Mouse (Mus musculus) granulocyte monocyte progenitor cell, adult 5-6 weeks (primary cell): ENCODE measurements around the gene Nfkbia. TPM values are rescaled to one million over a fixed set of nuclear protein-coding genes. Genes with fewer than 3 reads are reported as not detected.

Experiments used
- ATAC-seq: replicated peaks from 2 replicates; pipeline ENCODE4 v1.8.0; 2016; ENCODE audit warnings: mild to moderate bottlenecking, moderate TSS enrichment, inconsistent platforms; ENCODE audit not compliant: poor library complexity, severe bottlenecking
- total RNA-seq, 2 experiments: library from RNA; stranded (forward) in 1 of 2; stranded (reverse) in 1 of 2; fragments of 200-712, 200-1000 nt in 1 of 2; fragments of >200 nt in 1 of 2; fragmentation: Nextera tagmentation in 1 of 2; gene quantifications; 2 replicates each; pipeline ENCODE4 v1.2.3; 2014 to 2017

The Nfkbia gene
- total RNA-seq, 2 experiments from 2014 or later = 7.5 to 75.3 TPM

- peak; percentile 81 for ATAC-seq
Measured at GRCm38 (mm10) chr12:55446746-55447395, 45.6 kb downstream of the Nfkbia start.

DNA sequence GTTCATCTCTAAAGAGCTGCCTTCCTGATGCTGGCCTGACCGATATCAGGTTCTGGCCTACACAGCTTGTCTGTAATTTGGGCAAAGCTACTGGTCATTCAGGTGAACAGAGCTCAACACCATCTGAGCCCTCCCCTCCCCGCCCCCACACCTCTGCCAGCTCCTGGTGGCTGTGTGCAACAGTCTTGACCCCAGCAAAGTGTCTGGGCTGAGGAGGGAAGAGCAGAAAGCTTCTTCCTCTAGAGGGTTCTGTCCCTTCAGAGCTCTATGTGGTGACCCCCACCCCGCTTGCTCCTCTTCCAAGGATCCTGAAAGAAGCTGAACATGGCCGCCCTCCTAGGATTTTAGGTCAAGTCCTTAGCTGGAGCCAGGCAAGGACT lies 46.1 kb downstream of the Nfkbia start:
- no peak for ATAC-seq

GRCm38 (mm10) chr12:55445583-55445982 lies 46.9 kb downstream of the Nfkbia start:
- ATAC-seq = no peak

DNA sequence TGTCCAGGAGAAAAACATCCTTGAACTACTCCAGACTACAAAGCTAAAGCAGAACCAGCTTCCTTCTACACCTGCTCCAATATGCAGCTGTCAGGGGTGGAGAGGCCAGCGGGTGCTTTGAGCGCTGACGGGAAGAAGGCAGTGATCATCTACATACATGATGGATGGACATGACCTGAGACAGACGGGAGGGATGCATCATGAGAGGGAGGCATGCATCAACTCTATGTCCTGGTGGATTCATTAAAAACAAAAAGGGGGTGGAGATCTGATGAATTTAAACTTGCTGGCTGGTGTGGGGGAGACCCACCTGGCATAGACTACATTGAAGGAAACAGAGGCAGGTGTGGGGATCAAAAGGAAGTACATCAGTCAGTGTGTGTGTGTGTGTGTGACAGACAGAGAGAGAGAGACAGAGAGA lies 48.4 kb downstream of the Nfkbia start:
- no peak for ATAC-seq

- ATAC-seq = peak; percentile 22; the same call in 1 of the 2 replicates
Measured at GRCm38 (mm10) chr12:55442861-55443850, 49.3 kb downstream of the Nfkbia start.

DNA sequence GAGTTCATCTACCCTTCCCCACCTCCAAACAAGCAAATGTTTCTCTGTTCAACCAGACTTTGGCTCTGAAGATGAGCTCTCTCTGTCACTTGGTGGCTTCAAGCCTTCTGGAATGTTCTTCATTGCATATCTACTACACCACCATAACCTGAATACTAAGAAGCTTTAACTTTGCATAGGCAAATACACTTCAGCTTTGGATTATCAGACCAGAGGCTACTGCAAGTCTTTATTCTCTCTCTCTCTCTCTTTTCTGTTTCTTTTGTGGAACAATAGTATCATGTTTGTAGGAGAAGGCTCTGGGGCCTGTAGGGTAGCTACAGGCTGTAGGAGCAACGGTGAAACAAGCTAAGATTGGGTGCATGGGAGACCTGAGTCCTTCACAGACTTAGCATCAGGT lies 50.2 kb downstream of the Nfkbia start:
- ATAC-seq = no peak

- ATAC-seq = 0 out of 2 replicates have a peak, but pooled peaks have one; percentile 2
Measured at GRCm38 (mm10) chr12:55440416-55440815, 52.0 kb downstream of the Nfkbia start.

Other genes starting within 250 kb of the Nfkbia start
- gene 1110008L16Rik, start 193.1 kb downstream of the Nfkbia start, total RNA-seq (2014; fragmentation: Nextera tagmentation) = 34.0 and 34.8 TPM in 2 replicates
- gene 1110008L16Rik, start 193.1 kb downstream of the Nfkbia start, total RNA-seq (2017) = 24.6 and 36.7 TPM in 2 replicates
- 25.8 and 31.2 TPM in 2 replicates for gene Ppp2r3c, start 189.6 kb downstream of the Nfkbia start, total RNA-seq (2014; fragmentation: Nextera tagmentation)
- 28.6 and 30.4 TPM in 2 replicates for gene Ppp2r3c, start 189.6 kb downstream of the Nfkbia start, total RNA-seq (2017)
- gene Psma6, start 108.4 kb downstream of the Nfkbia start, total RNA-seq (2014; fragmentation: Nextera tagmentation) = 302 and 383 TPM in 2 replicates
- 365 and 381 TPM in 2 replicates for gene Psma6, start 108.4 kb downstream of the Nfkbia start, total RNA-seq (2017)
- gene Aldoart2, start 72.6 kb upstream of the Nfkbia start, total RNA-seq (2014; fragmentation: Nextera tagmentation) = not detected in 2 replicates
- gene Aldoart2, start 72.6 kb upstream of the Nfkbia start, total RNA-seq (2017) = not detected in 2 replicates
- gene Insm2, start 106.8 kb upstream of the Nfkbia start, total RNA-seq (2014; fragmentation: Nextera tagmentation) = not detected in 2 replicates
- not detected in 2 replicates for gene Insm2, start 106.8 kb upstream of the Nfkbia start, total RNA-seq (2017)